Mouse (Mus musculus) forebrain, postnatal 0 days (tissue): ENCODE measurements at regions not wholly inside any gene's neighbourhood (a gene's known extent, or its start where the extent isn't known, plus 50 kb on each side); places are given as distances from the start of the nearest gene placed in this dataset.

ENCODE experiments used
- ATAC-seq: fragments of 200-750 bp; cut with Nextera tagmentation; 2 replicates; pipeline ENCODE4 v1.8.0; 2017; ENCODE audit warnings: mild to moderate bottlenecking, moderate library complexity
- DNase-seq: peaks from one replicate; pipeline ENCODE4 v3.0.0-alpha.2; 2015
- H3K27ac ChIP-seq: fragments of 300-500 bp; sonication (generic); 2 replicates; pipeline ENCODE4 v1.5.1; 2014; ENCODE audit warnings: low read depth, mild to moderate bottlenecking, antibody characterized with exemption, low read length, moderate library complexity, mixed read lengths
- H3K27me3 ChIP-seq: fragments of 300-500 bp; sonication (generic); 2 replicates; pipeline ENCODE4 v1.6.1; 2014; ENCODE audit warnings: mild to moderate bottlenecking, low read length, mixed read lengths; ENCODE audit not compliant: insufficient read depth
- H3K36me3 ChIP-seq: fragments of 300-500 bp; sonication (generic); 2 replicates; pipeline ENCODE4 v1.6.1; 2014; ENCODE audit warnings: mild to moderate bottlenecking, moderate library complexity; ENCODE audit not compliant: insufficient read depth
- H3K4me1 ChIP-seq: fragments of 300-500 bp; sonication (generic); 2 replicates; pipeline ENCODE4 v1.6.1; 2014; ENCODE audit warnings: antibody characterized with exemption; ENCODE audit not compliant: insufficient read depth
- H3K4me2 ChIP-seq: fragments of 300-500 bp; sonication (generic); 2 replicates; pipeline ENCODE4 v1.6.1; 2014; ENCODE audit warnings: low read depth, mild to moderate bottlenecking, moderate library complexity
- H3K4me3 ChIP-seq: fragments of 300-500 bp; sonication (generic); 2 replicates; pipeline ENCODE4 v1.5.1; 2014; ENCODE audit warnings: low read depth, low read length, mixed read lengths
- H3K9ac ChIP-seq: fragments of 300-500 bp; sonication (generic); 2 replicates; pipeline ENCODE4 v1.6.1; 2014; ENCODE audit warnings: mild to moderate bottlenecking
- H3K9me3 ChIP-seq: fragments of 300-500 bp; sonication (generic); 2 replicates; pipeline ENCODE4 v1.6.1; 2016; ENCODE audit warnings: low read length
- CTCF ChIP-seq: sonication (generic); IDR thresholded peaks from 2 replicates; pipeline ENCODE4 v1.5.1; 2016; ENCODE audit warnings: antibody characterized with exemption, control low read depth, low read depth
- WGBS: fragments of 180-500 bp; shearing (Covaris S2); extraction: QIAGEN DNeasy Blood & Tissue Kit; methylation state at CpG from one replicate; pipeline ENCODE4 v1.1.7; 2014; 5-methylcytosine and 5-hydroxymethylcytosine counted together

DNA sequence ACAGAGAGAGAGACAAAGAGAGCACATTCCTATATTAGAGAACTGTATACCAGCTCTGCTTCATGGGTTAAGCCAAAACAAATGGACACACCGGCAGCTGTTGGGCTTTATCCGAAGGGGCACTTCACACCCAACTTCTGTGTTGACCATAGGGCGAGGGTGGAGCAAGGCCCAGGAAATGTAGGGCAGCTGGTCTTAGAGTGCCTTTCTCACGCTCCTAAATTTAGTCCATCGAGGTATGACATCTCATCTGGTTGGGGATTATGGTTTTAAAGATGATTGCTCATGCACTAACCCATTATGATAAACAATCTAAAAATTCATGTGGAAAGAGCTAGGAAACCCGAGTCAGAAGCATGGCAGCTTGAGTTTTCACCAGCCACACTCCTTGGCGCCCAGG, 63.6 kb upstream of the Ralgps2 start:
- ATAC-seq (no peak), DNase-seq (no peak)
- Histone ChIP-seq H3K36me3 (no peaks in the 10 kb centered on the region), H3K4me1 (peaks cover 4% of the 10 kb centered on the region; the same call in 1 of the 2 replicates), H3K4me3 (no peak overlapping the region), H3K9me3 (no peaks in the 10 kb centered on the region), H3K4me2 (no peak overlapping the region), H3K27ac (no peak overlapping the region), H3K27me3 (no peaks in the 10 kb centered on the region), H3K9ac (no peak overlapping the region)
- TF ChIP-seq CTCF = no peak
- WGBS = 91% methylated on average over 7 of the region's 7 CpGs

DNA sequence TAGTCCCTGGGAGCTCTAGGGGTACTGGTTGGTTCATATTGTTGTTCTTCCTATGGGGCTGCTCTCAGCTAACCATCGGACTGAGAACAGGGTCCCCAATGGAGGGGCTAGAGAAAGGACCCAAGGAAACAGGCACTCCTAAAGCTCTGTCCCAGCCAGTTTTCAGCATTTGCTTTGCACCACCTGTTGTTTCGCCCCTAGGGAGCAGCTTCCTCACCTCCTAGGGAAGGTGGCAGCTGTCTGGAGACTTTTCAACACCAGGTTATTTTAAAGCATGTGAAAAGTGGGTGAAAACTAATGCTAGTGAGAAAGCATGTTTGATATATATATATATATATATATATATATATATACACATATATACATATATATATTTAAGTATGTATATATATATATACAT, 62.8 kb upstream of the Ralgps2 start:
- no peak overlapping the region for H3K4me2 ChIP-seq
- no peak overlapping the region for H3K27ac ChIP-seq
- ATAC-seq = no peak
- no peaks in the 10 kb centered on the region for H3K27me3 ChIP-seq
- H3K36me3 ChIP-seq = no peaks in the 10 kb centered on the region
- H3K4me1 ChIP-seq = peaks cover 11% of the 10 kb centered on the region; the same call in 1 of the 2 replicates
- H3K4me3 ChIP-seq = no peak overlapping the region
- TF ChIP-seq CTCF = no peak
- H3K9me3 ChIP-seq = no peaks in the 10 kb centered on the region
- H3K9ac ChIP-seq = no peak overlapping the region
- DNase-seq = no peak
- WGBS = 98% methylated on average over 2 of the region's 2 CpGs

DNA sequence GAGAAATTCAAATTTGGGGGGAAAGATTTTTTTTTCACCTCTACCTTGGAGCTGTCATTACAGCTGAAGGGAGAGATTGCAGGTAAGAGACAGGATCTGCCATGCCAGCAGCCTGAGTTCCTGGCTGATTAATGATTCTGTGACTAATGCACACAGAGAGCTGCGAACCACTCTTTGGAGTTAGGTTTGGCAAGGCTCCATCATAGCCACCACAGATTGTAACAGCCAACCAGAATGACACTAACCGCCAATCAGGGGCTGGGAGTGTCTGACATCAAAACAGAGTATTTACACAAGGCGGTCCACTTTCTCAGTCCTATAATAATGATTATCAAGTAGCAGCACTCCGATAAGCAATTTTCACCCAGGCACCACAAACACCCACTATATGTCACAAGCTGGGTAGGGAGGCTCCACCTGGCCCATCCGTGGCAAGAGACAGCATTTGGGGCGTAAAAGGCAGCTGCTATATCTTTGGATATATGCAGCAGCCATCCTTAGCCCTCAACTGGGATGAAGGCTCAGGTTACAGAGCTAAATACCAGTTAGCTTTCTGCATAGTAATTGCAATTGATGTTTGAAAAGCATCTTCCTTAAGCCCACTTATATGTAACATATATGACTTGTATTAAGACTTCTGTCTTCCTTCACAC, 61.7 kb upstream of the Ralgps2 start:
- 40% methylated on average over 6 of the region's 6 CpGs for WGBS
- Histone ChIP-seq H3K27ac (no peak overlapping the region), H3K9ac (no peak overlapping the region), H3K36me3 (no peaks in the 10 kb centered on the region), H3K27me3 (no peaks in the 10 kb centered on the region), H3K4me2 (no peak overlapping the region), H3K4me1 (peaks cover 18% of the 10 kb centered on the region; the same call in 1 of the 2 replicates), H3K4me3 (no peak overlapping the region), H3K9me3 (no peaks in the 10 kb centered on the region)
- ATAC-seq (no peak), DNase-seq (no peak)
- TF ChIP-seq CTCF = no peak

DNA sequence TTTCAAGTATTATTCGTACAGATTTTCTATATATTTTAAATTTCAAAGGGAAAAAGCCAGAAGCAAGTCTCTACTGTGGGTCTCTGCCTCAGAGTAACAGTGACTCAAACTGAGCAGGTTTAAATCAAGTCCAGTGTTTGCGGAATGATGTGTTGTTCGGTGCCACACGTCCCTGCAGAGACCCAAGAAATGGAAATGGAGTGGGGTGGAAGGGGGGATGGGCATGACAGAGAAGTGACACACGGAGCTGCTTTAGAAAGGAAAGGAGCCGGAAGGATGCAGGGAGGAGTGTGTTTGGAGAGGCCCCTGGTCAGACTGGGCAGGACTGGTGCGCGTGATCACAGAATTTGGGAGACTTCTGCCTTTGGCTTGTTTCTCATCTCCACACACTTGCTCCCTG, 60.5 kb upstream of the Ralgps2 start:
- Histone ChIP-seq H3K4me1 (peaks cover 18% of the 10 kb centered on the region; the same call in 1 of the 2 replicates), H3K36me3 (no peaks in the 10 kb centered on the region), H3K27me3 (no peaks in the 10 kb centered on the region), H3K4me2 (no peak overlapping the region), H3K27ac (no peak overlapping the region), H3K9ac (no peak overlapping the region), H3K4me3 (no peak overlapping the region), H3K9me3 (no peaks in the 10 kb centered on the region)
- ATAC-seq (no peak), DNase-seq (no peak)
- WGBS = 61% methylated on average over 8 of the region's 8 CpGs
- no peak for TF ChIP-seq CTCF

DNA sequence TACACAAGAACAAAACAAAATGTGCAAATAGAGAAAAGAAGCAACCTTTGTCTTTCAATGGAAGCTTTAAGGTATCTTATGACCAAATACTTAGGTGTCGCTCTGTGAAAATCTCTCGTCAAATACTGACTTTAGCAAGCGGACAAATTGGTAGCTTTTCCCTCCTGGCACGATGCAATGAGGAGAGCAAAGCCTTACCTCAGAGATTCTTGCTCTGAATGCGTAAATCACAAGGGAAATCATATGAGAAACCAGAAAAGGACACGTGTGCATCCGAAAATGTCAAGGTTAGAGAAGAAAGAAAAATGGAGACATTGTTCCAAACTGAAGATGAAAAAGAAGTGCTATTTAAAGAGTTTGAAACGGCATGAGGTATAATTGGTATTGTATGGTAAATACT, 59.8 kb upstream of the Ralgps2 start:
- 84% methylated on average over 8 of the region's 8 CpGs for WGBS
- DNase-seq = no peak
- no peak for TF ChIP-seq CTCF

DNA sequence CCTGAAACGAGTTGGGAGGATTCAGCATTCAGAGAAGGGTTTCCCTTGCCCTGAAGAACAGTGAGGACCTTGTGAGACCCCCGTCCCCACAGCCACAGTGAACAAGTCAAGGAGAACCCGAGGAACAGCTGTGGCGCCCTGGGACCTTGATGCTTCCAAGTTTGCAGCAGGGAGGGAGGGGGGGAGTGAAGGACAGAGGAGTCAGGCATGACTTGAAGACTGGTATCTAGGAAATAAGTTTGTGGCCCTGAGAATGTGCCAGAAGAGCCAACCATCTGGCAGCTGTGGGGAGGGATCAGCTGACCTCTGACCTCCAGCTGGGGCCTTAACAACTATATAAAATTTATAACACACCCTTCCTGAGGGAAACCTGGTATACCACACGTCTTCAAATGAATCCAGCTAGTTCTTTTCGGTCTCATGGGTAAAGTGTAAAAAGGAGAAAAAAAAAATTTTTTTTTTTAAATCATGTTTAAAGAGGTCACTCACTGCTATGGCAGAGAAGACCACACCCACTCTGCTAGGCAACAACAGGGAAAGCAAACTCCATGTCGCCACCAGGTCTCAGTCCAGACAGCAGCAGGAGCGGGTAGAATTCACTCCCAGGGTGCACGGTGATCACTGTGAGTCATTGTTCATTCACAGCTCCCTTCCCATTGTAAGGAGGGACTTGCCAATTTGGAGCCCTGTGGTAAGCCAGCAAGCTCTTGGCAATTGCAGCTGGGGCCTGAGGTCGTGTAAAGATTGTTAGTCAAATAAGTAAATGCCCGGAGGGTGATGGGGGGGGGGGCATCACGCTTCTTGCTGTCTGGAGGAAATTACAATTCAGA, 58.3 kb upstream of the Ralgps2 start:
- Histone ChIP-seq H3K36me3 (no peaks in the 10 kb centered on the region), H3K4me1 (peaks cover 18% of the 10 kb centered on the region; the same call in 1 of the 2 replicates), H3K4me3 (no peak overlapping the region), H3K27me3 (no peaks in the 10 kb centered on the region), H3K4me2 (no peak overlapping the region), H3K27ac (0 out of 2 replicates have a peak overlapping the region, but pooled peaks have one; percentile 40), H3K9me3 (no peaks in the 10 kb centered on the region), H3K9ac (no peak overlapping the region)
- TF ChIP-seq CTCF = no peak
- ATAC-seq (peak; percentile 70), DNase-seq (peak; percentile 47)
- WGBS = 24% methylated on average over 12 of the region's 12 CpGs

More for the DNA sequence above, 59.8 kb upstream of the Ralgps2 start:
- Histone ChIP-seq H3K9ac (no peak overlapping the region), H3K4me1 (peaks cover 18% of the 10 kb centered on the region; the same call in 1 of the 2 replicates), H3K4me3 (no peak overlapping the region), H3K4me2 (no peak overlapping the region), H3K9me3 (no peaks in the 10 kb centered on the region), H3K27ac (no peak overlapping the region), H3K36me3 (no peaks in the 10 kb centered on the region), H3K27me3 (no peaks in the 10 kb centered on the region)
- ATAC-seq = no peak

DNA sequence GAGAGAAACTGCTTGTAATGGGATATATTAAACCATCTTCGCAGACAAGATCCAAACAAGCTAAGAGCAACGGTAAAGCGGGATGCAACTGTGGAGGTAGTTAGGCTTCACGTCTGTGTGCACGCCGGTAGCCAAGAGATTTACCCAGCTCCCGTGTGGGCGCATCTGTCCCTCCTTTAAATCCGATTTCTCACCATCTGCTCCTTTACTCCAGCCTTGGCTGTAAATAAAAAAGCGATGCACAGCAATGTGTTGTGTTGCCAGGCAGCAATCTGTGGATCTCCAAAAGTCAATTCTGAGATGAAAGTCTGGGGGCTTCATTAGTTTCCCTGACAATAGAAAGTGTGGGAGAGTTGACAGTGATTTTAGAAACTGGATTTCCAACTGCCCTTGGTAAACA, 57.6 kb upstream of the Ralgps2 start:
- H3K27ac ChIP-seq = peak overlapping the region; percentile 40; the same call in 1 of the 2 replicates
- peaks cover 18% of the 10 kb centered on the region; the same call in 1 of the 2 replicates for H3K4me1 ChIP-seq
- H3K4me3 ChIP-seq = no peak overlapping the region
- DNase-seq (peak; percentile 77), ATAC-seq (peak; percentile 58)
- H3K9ac ChIP-seq = no peak overlapping the region
- H3K36me3 ChIP-seq = no peaks in the 10 kb centered on the region
- no peaks in the 10 kb centered on the region for H3K9me3 ChIP-seq
- H3K27me3 ChIP-seq = no peaks in the 10 kb centered on the region
- no peak overlapping the region for H3K4me2 ChIP-seq
- 39% methylated on average over 10 of the region's 10 CpGs for WGBS
- TF ChIP-seq CTCF = no peak
